Mouse (Mus musculus) lung, postnatal 0 days (tissue): Measurements from ENCODE around the gene Rnf7. TPM values are rescaled to one million over a fixed set of nuclear protein-coding genes. Genes with fewer than 3 reads are reported as not detected.

Source experiments
- ATAC-seq: fragments of 200-750 bp; cut with Nextera tagmentation; 2 replicates; pipeline ENCODE4 v1.8.0; 2017; ENCODE audit warnings: moderate library complexity
- DNase-seq: peaks from one replicate; pipeline ENCODE4 v3.0.0-alpha.2; 2016; ENCODE audit warnings: low spot score
- H3K27ac ChIP-seq: fragments of 300-500 bp; sonication (generic); 2 replicates; pipeline ENCODE4 v1.5.1; 2014; ENCODE audit warnings: antibody characterized with exemption, mild to moderate bottlenecking, low read length, mixed read lengths
- H3K27me3 ChIP-seq: fragments of 300-500 bp; sonication (generic); replicated peaks from 2 replicates; pipeline ENCODE4 v1.6.1; 2014; ENCODE audit warnings: low read length, mixed read lengths; ENCODE audit not compliant: insufficient read depth
- H3K36me3 ChIP-seq: fragments of 300-500 bp; sonication (generic); 2 replicates; pipeline ENCODE4 v1.6.1; 2014; ENCODE audit warnings: low read length, mixed read lengths; ENCODE audit not compliant: insufficient read depth
- H3K4me1 ChIP-seq: fragments of 300-500 bp; sonication (generic); 2 replicates; pipeline ENCODE4 v1.6.1; 2014; ENCODE audit warnings: antibody characterized with exemption, low read depth, low read length, mixed read lengths; ENCODE audit not compliant: insufficient read depth
- H3K4me2 ChIP-seq: fragments of 300-500 bp; sonication (generic); replicated peaks from 2 replicates; pipeline ENCODE4 v1.6.1; 2014; ENCODE audit warnings: low read depth, mild to moderate bottlenecking, low read length, moderate library complexity, mixed read lengths
- H3K4me3 ChIP-seq: fragments of 300-500 bp; sonication (generic); 2 replicates; pipeline ENCODE4 v1.5.1; 2014; ENCODE audit warnings: low read depth, low read length
- H3K9ac ChIP-seq: fragments of 300-500 bp; sonication (generic); replicated peaks from 2 replicates; pipeline ENCODE4 v1.6.1; 2014; ENCODE audit warnings: low read depth, mild to moderate bottlenecking
- H3K9me3 ChIP-seq: fragments of 300-500 bp; sonication (generic); 2 replicates; pipeline ENCODE4 v1.6.1; 2016; ENCODE audit warnings: low read length, mixed read lengths
- CTCF ChIP-seq: IDR thresholded peaks from 2 replicates; pipeline ENCODE4 v1.5.1; 2016; ENCODE audit warnings: antibody characterized with exemption, mild to moderate bottlenecking
- EP300 ChIP-seq: IDR thresholded peaks from 2 replicates; pipeline ENCODE4 v1.6.1; 2016; ENCODE audit warnings: antibody characterized with exemption, mild to moderate bottlenecking, control low read depth
- WGBS: fragments of 180-500 bp; shearing (Covaris S2); extraction: QIAGEN DNeasy Blood & Tissue Kit; methylation state at CpG from one replicate; pipeline ENCODE4 v1.1.7; 2014; 5-methylcytosine and 5-hydroxymethylcytosine counted together
- polyA plus RNA-seq: library from polyadenylated mRNA; unstranded; fragments of >200 nt; fragmentation: Nextera tagmentation; extraction: Ambion mirVana; gene quantifications from 2 replicates; pipeline ENCODE4 v1.2.1, GENCODE M21; 2015

The Rnf7 gene
- polyA plus RNA-seq, 1 experiment from 2014 or later: 168 TPM

DNA sequence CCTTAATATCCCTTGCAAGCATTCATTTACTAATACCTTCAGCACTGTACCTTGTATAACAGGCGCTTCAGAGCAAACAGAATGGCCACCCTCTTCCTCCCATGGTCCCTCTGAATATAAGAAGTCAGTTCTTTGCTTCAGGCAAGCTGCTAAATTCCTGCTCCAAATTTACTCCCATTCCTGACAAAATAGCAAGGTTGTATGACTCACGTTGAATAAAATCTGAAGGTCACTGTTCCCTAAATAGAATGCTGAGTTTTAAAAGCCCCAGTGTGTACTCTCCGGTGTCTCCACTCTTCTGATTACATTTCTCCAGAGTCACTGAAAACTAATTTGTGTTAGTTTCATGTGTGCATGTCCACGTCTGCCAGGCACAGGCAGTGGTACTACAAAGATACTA, 33.1 kb downstream of the Rnf7 start:
- H3K4me2 ChIP-seq: no peak overlapping the region

GRCm38 (mm10) chr9:96442081-96442480, 36.4 kb downstream of the Rnf7 start:
- H3K36me3 ChIP-seq: no peaks in the 10 kb centered on the region
- WGBS: 31% methylated on average over 10 of the region's 10 CpGs
- H3K4me3 ChIP-seq: no peak overlapping the region
- no peak for DNase-seq
- no peaks in the 10 kb centered on the region for H3K27me3 ChIP-seq
- no peaks in the 10 kb centered on the region for H3K9me3 ChIP-seq
- H3K27ac ChIP-seq: no peak overlapping the region
- H3K9ac ChIP-seq: no peak overlapping the region
- H3K4me2 ChIP-seq: no peak overlapping the region
- peaks cover 4% of the 10 kb centered on the region; the same call in 1 of the 2 replicates for H3K4me1 ChIP-seq
- ATAC-seq: no peak
- TF ChIP-seq EP300 (no peak), CTCF (no peak)

More for the DNA sequence above, 33.1 kb downstream of the Rnf7 start:
- TF ChIP-seq CTCF (no peak), EP300 (no peak)
- Histone ChIP-seq H3K36me3 (no peaks in the 10 kb centered on the region), H3K4me1 (no peaks in the 10 kb centered on the region), H3K9ac (no peak overlapping the region), H3K27me3 (no peaks in the 10 kb centered on the region), H3K27ac (no peak overlapping the region), H3K9me3 (no peaks in the 10 kb centered on the region), H3K4me3 (no peak overlapping the region)
- 58% methylated on average over 4 of the region's 4 CpGs for WGBS
- DNase-seq (no peak), ATAC-seq (no peak)

DNA sequence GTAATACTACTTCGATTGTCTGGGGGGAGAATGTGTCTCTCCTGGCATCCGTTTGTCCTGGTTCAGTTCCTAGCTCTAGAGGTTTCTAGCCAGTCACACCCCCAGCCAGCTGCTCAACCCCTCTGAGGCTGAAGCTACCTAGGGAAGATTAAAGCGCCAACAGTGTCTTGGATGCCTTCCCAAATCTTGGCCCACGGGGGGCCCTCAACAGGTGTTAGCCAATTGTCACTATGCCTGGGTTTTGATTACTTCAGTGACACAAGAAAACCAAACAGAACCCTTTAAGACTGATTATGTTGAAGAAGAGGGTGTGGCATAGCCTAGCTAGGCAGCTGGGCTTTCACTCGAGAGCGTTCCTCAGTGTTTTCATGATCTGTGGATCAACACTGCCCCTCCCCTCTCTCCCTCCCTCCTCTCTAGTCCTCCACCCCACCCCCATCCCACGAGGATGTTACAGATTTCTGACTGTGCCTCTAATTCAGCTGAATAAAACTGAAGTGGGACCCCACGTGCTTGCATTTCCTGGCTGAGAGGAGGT, 40.1 kb downstream of the Rnf7 start:
- no peak for TF ChIP-seq CTCF
- TF ChIP-seq EP300: no peak
- DNase-seq (peak; percentile 82), ATAC-seq (peak; percentile 65)
- peak overlapping the region; percentile 85 for H3K4me2 ChIP-seq
- peak overlapping the region; percentile 50 for H3K9ac ChIP-seq
- 1% methylated on average over 8 of the region's 8 CpGs for WGBS
- peaks cover 9% of the 10 kb centered on the region; the same call in 1 of the 2 replicates for H3K4me1 ChIP-seq
- no peaks in the 10 kb centered on the region for H3K36me3 ChIP-seq
- H3K27ac ChIP-seq: peak overlapping the region; percentile 78
- H3K27me3 ChIP-seq: no peaks in the 10 kb centered on the region
- H3K9me3 ChIP-seq: no peaks in the 10 kb centered on the region
- H3K4me3 ChIP-seq: peak overlapping the region; percentile 47

GRCm38 (mm10) chr9:96437805-96438333, 40.6 kb downstream of the Rnf7 start:
- WGBS: under 1% methylated on average over 25 of the region's 25 CpGs
- H3K4me2 ChIP-seq: peak overlapping the region; percentile 85
- no peaks in the 10 kb centered on the region for H3K27me3 ChIP-seq
- peak overlapping the region; percentile 78 for H3K27ac ChIP-seq
- no peaks in the 10 kb centered on the region for H3K9me3 ChIP-seq
- H3K4me3 ChIP-seq: peak overlapping the region; percentile 47
- peaks cover 9% of the 10 kb centered on the region; the same call in 1 of the 2 replicates for H3K4me1 ChIP-seq
- peak overlapping the region; percentile 50 for H3K9ac ChIP-seq
- ATAC-seq (peak; percentile 87), DNase-seq (peak; percentile 86)
- peak; percentile 68 for TF ChIP-seq EP300
- TF ChIP-seq CTCF: peak; percentile 56
- no peaks in the 10 kb centered on the region for H3K36me3 ChIP-seq

GRCm38 (mm10) chr9:96436901-96437804, 41.3 kb downstream of the Rnf7 start:
- Histone ChIP-seq H3K27ac (peak overlapping the region; percentile 78), H3K9me3 (no peaks in the 10 kb centered on the region), H3K4me1 (peaks cover 9% of the 10 kb centered on the region; the same call in 1 of the 2 replicates), H3K4me3 (peak overlapping the region; percentile 47), H3K9ac (peak overlapping the region; percentile 50), H3K36me3 (no peaks in the 10 kb centered on the region), H3K4me2 (peak overlapping the region; percentile 85), H3K27me3 (no peaks in the 10 kb centered on the region)
- WGBS: 12% methylated on average over 28 of the region's 28 CpGs
- ATAC-seq (no peak), DNase-seq (peak; percentile 26)
- no peak for TF ChIP-seq CTCF
- no peak for TF ChIP-seq EP300

GRCm38 (mm10) chr9:96432575-96432974, 45.9 kb downstream of the Rnf7 start:
- no peaks in the 10 kb centered on the region for H3K9me3 ChIP-seq
- TF ChIP-seq EP300 (peak; percentile 88), CTCF (no peak)
- H3K27ac ChIP-seq: no peak overlapping the region
- no peak overlapping the region for H3K4me2 ChIP-seq
- no peaks in the 10 kb centered on the region for H3K36me3 ChIP-seq
- ATAC-seq (peak; percentile 47), DNase-seq (peak; percentile 52)
- 53% methylated on average over 3 of the region's 3 CpGs for WGBS
- H3K27me3 ChIP-seq: no peaks in the 10 kb centered on the region
- H3K4me1 ChIP-seq: peaks cover 9% of the 10 kb centered on the region; the same call in 1 of the 2 replicates
- H3K4me3 ChIP-seq: no peak overlapping the region
- no peak overlapping the region for H3K9ac ChIP-seq
